Mouse (Mus musculus) heart, postnatal 0 days (tissue): ENCODE data around the gene Hoxd8.

Experiments used
- CTCF ChIP-seq: IDR thresholded peaks from 2 replicates; pipeline ENCODE4 v1.5.1; 2016; ENCODE audit warnings: antibody characterized with exemption, control low read depth, low read depth
- EP300 ChIP-seq: IDR thresholded peaks from 2 replicates; pipeline ENCODE4 v1.6.1; 2016; ENCODE audit warnings: antibody characterized with exemption, low read depth

DNA sequence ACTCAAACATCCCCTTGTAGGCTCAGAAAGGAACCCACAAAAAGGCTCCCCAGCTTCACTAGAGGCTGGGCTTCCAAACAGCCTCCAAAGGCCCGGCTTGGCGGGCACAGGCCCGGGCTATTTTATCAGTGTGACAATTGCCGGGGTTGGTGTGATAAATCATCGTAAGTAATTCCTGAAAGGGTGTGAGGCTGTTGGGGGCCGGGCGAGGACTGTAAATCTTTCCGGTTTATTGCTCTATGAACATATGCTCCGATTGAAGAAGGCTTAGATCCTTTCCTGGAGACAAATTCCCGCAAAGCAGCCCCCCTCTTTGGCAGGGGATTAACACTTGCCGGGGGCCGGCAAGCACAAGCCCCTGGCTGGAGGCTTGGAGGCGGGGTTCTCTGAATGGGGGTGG lies 30.0 kb downstream of the Hoxd8 start:
- TF ChIP-seq CTCF (no peak), EP300 (no peak)
